Mouse (Mus musculus) regulatory T cell (primary cell): ENCODE measurements at regions not wholly inside any gene's neighbourhood (a gene's known extent, or its start where the extent isn't known, plus 50 kb on each side); places are given as distances from the start of the nearest gene placed in this dataset.

ENCODE experiments used
- in situ Hi-C: fragments of 300-600 bp; cut with MboI, MseI; formaldehyde crosslinking; loops from one replicate; pipeline ENCODE4 v1.15.1; 2025; ENCODE audit warnings: high pct_unique_total_duplicates

DNA sequence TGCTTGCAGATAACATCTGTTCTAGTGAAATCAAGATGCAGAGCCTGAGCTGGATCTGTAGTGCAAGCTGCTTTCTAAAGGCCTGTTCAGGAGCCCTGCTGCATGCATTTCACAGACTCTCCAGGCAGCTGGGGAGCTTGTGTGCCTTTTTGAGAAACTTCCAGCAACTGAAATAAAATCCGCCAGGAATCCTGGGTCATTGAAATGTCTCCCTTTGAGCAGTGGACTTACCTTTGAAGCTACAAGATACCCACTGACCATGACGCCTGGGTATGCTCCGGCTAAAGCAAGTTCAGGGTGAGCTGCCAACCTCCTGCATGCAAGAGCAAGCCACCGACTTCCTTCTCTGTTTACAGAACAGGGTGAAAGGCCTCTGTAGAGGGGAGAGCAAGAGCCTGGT lies 278.7 kb downstream of the Cenpw start:
- in situ Hi-C loops, result no loop called here

DNA sequence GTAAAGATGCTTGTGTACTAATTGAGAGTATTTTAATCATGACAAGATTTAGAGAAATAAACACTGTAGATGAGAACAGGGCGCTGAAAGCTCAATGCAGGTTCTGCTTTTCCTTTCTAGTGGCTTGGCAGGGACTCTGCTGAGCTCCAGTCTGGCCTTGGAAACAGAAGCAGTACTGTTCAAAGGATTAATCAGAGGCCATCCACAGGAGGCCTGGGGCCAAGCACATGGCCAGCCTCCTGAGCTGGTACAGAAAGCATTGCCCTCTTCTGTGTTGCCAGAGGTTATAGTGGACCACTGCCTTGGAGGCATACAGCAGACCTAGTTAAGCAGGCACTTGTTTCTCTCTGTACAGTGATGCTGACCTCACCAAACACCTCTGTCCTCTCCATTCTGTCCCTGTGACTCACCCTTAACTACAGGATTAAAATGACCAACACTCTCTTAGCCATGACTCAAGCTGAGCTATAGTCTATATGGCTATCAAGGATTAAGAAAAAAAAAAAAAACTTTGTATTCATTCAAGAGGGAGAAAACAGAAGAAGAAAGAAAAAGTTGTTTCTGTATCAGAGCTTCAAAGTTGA lies 302.5 kb downstream of the Cenpw start:
- in situ Hi-C loops, result no loop called here

DNA sequence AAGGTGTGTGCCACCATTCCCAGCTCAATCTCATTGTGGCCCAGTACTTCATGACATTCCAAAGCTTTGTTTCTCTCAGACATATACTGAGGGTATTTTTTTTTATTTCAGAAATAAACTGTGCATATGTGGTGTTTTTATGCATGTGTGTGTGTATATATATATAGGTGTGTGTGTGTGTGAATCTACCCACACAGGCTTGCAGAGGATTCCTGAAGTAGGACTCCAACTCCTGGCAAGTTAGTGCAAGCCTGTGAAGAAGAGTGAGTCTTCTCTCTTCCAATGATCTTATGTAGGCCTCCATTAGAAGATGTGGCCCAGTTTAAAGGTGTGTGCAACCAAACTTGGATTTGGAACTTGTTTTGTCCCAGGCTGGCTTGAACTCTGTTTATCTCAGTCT lies 328.9 kb upstream of the Rspo3 start:
- in situ Hi-C loops, result loop anchor here (10.0 kb wide), 1 partner anchor 590 kb away; no protein-coding TSS in a partner anchor

DNA sequence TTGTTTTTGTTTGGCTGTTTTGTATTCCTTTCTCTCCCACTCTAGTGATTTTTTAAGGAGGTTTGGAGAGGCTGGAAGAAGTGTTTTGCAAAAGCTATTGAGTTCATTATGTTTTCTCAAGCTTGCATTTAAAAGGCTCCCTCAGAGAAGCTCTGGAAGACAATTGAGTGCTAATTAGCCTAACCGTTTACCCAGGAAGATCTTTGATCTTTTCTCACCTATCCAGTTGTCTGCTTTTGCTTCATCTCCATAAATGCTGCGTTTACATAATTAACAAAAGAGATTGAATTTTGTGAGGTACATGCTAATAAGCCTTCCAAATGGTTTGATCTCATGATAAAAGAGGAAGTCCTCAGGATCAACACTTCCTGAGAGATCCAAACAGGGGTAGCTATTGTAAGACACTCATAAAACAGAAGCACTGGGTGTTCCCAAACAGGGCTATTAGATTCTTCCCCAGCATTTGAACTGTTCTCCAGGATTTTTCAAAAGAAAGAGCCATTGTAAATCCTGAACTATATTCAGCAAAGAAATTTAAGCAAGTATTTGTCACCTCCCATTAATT lies 320.2 kb upstream of the Rspo3 start:
- in situ Hi-C loops, result no loop called here

DNA sequence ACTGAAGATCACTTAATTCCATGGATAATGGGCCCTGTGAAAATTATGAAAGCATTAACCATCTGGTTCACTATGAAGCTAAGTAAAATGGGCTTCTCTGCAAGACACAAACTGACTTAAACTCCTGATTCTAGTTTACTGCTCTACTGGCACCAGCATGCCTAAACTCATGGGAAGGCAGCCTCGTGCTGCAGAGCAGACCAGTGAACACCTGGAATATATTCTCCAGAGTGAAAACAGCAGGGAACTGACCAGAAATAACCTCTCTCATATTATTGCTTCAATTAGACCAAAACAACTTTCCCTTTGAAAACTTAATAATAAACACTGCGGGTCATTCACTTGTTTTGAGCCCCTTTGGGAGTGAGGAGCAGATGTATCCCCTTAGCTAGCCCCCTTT lies 316.8 kb upstream of the Rspo3 start:
- in situ Hi-C loops, result no loop called here

DNA sequence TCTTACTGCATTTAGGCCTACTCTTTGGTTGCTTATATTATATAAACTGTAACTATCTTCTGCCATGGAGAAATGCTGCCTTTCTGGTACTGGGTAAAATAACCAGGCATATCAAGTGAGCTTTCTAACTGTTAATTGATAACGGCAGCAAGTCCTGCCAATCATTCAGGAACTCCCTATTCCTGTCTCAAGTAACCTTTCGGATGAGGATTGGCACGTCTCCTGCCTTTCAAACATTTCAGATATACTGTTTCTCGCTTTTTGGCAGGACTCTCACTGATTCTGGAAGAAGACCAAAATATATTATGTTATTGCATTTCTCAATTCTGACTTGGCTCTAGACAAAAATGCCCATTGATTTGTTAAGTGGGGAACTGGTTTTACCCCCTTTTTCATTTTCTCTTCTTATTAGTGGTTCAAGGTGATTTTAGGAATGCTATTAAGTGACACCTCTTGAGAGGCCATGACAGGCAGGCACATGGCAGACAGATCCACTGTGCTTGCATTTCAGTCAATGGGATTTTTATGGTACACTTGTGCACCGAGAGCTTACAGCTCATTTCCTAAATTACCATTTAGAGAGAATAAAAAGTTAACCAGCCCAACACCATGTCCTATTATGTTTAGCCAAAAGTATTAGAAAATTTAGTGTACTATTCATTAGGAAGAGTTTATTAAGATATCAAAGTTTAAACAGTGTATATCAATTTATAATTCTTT lies 289.4 kb upstream of the Rspo3 start:
- in situ Hi-C loops, result no loop called here

DNA sequence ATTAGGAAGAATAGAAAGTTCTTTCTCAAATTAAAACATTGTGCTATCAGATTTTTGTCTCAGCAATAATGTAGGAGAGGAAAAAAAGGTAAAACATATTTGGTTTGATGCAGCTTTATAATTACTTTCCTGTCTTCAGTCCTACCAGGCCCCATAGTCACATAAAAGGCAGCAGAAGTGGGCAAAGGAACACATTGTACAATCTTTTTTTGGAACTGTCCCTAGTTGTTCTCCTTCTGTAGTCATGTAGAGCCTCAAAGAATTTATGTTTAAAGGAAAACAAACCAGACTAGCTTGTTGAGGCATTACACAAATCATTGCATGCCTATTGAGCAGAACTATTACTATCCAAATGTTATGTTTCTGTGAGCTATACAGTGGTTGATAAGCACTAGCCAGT lies 288.7 kb upstream of the Rspo3 start:
- in situ Hi-C loops, result no loop called here

DNA sequence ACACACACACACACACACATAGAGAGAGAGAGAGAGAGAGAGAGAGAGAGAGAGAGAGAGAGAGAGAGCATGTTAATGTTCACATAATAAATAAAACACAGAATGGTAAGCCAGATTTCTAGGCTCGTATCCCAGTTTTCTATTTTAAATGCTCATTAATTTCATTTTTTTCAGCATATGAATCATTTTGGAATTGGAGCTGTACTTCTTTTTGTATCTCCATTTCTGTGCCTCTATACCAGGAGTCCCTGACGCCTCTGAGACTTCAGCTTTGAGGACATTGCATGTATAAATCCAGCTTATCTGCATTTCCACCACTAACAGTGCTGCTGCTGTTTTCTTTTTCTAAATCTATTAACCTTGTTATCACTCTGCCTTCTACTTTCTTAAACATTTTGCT lies 287.5 kb upstream of the Rspo3 start:
- in situ Hi-C loops, result no loop called here

DNA sequence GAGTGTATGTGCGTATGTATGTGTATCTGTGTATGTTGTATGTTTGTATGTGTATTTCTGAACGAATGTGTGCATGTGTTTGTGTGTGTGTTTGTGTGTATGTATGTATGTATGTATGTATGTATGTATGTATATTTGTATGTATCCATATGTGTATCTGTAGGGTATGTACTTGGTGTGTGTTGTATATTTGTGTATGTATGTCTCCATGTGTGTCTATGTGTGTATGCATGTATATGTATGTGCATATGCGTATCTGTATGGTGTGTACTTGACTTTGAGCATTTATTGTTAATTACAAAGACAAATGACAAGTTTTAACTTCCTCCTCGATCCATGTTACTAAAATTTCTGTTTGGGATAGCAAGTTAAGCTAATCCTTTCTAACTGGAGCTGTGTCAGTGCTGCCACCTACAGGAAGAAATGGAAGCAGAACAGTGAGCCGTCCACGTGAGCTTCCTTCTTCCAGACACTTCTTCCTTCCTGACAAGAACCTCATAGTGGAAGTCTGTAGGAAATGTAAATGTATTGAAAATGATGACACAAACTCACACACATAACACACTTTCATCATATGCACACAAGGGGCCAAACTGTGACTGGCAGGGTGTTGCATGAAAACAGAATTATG lies 268.4 kb upstream of the Rspo3 start:
- in situ Hi-C loops, result no loop called here

DNA sequence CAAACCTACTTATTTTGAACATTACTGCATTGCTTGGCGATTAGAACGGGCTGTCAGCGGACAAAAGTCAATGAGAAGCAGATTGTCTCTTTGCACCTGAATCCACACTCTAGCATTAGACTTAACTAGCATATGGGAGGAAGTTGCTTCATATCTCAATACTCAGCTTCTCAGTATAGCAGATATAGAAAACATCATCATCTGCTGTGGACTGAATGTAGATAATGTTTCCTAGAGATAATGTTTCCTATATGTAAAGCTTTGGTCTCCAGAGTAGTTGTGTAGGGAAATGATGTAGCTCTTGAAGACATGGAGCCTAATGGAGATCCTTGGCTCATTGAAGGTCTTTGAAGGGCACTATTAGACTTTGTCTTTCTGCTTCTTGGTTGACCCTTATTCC lies 267.0 kb upstream of the Rspo3 start:
- in situ Hi-C loops, result no loop called here

DNA sequence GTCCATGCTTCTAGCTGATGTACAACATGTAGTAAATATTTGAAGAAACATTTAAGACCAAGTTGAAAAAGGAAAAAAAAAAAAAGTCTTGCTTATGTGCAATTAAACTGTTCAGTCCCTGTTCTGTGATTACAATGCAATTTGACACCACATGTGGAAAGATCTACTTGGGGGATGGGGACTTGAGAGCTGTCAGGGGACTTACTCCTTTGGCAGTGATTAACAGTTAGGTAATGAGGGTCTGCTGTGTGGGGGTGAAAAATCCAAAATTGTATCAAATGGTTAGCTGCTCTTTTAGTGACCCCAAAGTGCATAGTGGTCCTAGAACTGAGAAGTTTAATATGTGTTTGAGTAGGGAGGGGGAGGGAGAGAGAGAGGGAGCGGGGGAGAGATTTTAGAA lies 259.0 kb upstream of the Rspo3 start:
- in situ Hi-C loops, result loop anchor here (10.0 kb wide), 1 partner anchor 450 kb away; no protein-coding TSS in a partner anchor

DNA sequence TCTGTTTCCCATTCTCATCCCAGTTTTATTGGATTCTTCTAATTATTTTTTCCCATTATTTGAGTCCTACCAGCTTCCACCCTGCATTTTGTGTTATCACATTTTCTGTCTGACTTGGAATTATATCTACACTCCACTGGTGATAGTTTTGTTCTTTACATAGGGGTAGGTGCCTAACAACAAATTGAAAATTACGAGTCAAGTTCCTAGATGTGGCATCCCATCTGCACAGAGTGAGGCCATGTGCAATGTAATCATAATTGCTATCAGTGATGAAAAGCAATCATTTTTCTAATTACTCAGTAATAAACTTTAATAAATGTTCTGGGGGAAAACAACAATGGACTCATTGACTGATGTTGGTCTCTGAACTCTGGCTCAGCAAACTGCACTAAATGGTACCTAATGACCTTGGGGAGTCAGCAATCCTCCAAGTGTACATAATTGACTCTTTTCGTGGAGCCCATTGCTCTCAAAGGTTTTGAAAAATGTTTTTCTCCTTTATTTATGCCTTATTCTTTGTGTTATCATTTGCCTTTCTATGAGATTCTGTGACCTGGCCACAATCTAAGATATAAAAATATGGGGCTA lies 250.6 kb upstream of the Rspo3 start:
- in situ Hi-C loops, result loop anchor here (10.0 kb wide), 1 partner anchor 268 kb away; no protein-coding TSS in a partner anchor

DNA sequence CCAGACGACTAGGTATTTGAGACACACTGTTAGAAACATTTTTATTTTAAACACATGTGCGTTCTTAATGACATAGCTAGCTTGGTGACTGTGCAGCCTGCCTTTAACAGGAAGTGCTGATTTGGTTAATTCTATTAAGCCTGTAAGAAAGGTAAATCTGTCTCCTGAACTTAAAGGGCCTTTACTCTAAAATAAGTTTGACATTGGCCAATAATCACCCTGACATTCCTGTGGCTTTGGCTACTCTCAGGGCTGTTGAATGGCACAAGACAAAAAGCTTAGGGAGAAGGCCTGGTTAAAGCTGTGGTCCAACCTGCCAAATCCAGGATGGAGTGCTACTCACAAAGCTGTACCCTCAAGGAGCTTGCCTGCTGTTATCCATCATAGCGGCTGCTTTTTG lies 201.0 kb upstream of the Rspo3 start:
- in situ Hi-C loops, result no loop called here

DNA sequence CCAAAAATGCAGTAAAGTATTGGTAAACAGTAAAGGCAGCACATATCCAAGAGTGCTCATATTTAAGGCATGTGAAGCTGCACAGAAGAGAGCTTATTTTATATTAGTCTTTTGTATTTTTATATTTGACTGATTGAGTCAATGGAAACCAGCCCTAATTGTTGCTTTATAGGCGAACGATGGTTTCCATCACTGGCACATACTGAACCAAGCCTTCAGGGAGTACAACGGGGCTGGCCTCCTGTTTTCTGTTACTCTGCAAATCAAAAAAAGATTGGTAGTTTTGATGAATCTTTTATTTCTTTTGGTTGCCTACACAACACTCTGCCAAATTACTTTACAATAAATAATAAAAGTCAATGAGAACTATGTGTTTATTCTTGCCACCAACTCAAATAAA lies 189.7 kb upstream of the Rspo3 start:
- in situ Hi-C loops, result no loop called here

DNA sequence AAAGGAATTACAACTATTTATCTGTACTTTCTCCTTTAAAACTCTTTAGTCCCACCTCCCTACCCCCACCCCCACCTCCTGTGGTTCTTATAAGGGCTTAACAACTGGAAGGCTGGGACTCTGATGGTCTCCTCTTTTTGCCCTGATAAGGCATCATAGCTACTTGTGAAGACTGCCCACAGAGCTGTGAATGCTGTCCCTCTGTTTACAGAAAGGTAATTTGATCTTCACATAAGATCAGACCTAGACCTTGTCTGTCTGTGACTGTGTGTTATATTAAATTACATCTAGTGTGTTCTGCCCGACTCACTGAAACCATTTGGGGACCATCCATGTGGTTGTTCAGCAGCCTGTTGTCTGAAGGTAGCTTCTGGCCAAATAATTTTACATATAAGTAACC lies 175.3 kb upstream of the Rspo3 start:
- in situ Hi-C loops, result no loop called here

DNA sequence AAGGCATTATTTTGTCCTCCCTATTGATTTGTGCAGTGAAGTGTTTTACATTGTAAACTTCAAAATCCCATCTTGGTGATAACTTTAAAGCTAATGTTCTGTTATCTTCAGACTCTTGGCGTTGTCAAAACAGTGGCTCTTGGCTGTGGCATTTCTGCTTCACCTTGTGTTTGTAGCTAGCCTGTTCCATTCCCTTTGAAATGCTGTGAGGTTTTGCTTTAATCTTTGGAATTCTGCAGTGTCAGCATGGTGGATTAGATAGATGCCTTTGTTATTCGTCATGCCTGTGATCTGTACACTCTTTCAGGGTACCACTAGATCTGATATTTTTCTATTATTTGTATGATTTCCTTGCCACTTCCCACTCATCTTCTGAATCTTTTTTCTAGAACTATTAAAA lies 173.0 kb upstream of the Rspo3 start:
- in situ Hi-C loops, result no loop called here

DNA sequence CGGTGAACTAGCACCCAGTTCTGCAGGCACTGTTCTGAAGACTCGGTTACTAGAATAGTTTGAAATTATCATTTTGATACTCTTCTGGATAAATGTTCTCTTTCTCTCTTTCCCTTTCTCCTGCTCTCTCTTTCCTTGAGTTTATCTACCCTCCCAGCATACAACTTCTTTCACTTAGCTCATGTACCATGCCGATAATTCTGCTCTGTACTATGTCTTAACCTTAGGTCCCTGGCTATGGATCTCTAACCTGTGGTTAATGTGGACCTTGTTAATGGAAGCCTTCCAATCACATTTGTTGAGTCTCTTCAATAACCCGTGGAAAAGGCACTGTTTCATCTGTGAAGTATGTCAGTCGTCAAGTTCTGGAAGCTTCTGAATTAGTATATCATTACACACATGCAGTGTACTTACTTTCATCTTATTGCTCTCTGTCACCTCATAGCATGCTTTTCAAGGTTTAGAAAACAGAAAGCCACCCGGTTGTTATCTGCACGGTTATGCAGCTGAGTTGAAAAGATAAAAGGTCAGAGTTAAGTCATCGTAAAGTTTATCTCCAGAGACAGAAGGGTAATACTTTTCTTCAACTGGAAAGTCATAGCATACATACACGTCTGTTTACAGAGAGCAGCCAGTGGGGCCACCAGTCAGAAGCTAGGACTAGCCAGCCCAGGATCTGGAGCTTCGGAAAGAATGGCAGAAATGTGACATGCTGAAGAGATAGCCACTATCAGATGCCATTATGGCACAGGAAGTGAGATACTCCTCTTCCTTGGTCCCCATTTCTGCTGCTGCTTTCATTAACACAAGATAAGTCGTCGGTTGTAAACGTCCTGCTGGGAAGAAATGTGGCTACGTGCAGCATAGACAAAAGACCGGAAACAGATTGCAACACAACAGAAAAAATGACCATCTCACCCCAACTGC lies 157.6 kb upstream of the Rspo3 start:
- in situ Hi-C loops, result no loop called here

DNA sequence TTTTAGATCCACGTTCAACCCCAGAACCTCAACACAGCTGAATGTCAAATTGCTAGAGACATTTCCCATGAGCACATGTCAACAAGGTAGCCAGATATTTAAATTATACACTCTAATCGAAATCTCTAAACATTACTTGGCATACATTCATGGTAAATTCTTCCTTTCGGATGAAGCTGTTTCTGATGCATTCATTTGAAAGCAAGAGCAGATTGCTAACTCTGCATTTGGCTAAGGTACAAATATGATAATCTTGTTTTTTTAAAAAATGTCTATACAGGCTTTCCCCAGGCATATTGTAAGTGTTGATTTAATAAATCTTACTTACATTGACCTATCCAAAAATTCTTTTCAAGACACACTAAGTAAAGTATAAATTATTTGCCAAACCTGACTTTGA lies 153.9 kb upstream of the Rspo3 start:
- in situ Hi-C loops, result no loop called here

DNA sequence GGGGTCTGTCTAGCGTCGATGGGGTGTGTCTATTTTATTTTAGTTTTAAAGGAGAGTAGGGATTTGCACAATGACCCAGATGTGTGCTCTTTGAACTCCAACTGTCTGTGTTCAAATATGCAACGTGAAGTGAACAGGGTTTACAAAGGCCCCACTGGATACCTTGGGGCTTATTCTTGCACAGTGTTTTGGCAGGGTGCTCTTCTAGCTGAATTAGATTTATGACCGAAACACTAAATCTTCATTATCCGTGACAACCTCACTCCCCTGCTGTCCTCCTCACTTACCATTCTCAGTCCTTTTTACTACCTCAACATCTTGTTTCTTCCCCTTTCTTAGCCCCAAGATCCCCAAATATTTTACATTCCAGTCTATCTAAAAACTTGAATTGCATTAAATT lies 151.3 kb upstream of the Rspo3 start:
- in situ Hi-C loops, result no loop called here

DNA sequence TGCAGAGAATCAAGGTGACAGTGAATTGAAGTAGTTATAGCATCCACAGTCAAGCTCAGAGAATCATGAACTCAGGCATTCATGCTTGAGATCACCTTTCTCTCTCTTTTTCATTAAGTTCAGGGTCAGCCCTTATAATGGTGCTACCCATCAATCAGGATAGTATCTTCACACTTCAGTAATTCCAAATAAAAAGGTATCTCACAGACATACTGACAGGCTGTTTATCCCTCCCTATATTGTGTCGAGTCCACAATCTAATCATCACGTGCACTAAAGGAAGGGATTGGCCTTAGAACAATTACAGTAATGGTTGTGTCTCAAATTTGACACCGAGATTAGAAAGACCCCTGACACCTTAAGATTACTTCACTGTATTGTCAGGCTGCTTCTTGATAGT lies 138.7 kb upstream of the Rspo3 start:
- in situ Hi-C loops, result no loop called here

DNA sequence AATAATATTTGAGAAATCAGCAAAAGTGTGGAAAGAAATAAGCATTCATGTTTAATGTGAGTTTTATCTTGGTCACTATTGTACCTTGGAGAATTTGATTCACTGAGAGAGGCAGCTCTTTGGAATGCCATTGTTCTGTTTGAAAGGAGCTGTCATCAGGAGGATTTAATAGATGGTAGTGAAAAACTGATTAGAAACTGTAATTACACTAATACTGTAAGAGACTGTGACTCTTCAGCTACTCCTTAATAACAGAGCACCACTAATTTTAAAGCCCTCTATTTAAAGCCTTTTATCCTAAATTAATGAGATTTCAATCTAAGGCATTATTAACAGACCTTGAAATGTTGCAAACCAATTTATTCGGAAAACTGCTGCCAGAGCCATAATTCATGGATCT lies 126.1 kb upstream of the Rspo3 start:
- in situ Hi-C loops, result no loop called here
